Mouse (Mus musculus): ENCODE measurements around the gene Tmem106c.

The Tmem106c gene

DNA sequence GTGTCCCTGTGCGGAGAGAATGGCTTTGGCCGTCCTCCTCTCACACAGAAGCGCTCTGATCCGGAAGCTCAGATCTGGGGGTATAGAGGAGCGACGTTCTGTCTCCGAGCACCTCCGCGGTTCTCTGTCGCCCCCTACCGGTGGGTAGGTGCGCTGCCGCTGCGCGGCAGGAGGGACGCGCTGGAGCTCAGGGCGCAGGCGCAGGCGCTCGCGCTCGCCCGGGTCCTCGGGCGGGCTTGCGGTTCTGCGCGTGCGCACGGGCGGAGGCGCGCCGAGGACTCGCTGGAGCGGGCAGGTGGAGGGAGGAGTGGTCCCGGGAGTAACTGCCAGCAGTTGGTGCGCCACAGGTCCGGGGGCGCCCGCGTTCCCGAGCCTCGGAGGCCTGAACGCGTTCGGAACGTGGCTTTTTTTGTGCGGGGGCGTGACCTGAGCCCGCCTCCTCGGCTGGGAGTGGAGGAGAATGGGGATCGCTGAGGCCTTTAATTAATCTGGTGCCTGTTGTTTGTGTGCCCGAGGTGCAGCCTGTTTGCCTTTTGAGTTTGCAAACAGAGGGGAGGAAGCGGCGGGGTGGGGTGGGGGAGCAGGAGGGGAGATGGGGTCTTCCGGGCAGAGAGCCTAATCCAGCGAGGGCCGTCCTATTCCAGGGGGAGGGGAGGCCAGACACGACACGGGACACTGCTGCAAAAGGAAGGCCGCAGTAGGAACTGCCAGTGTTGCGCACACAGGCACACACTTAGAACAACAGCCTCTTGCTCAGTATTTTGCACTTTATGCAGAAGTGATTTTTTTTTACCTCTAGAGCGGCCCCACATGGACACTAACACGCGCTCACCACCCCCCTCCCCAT, at the start of gene Tmem106c:
TSS of gene Tmem106c (plus strand) at position 212 of the 847 bp plus-strand sequence.
- peak; percentile 95 for DNase-seq (ENCODE audit: low read depth, low spot score)

DNA sequence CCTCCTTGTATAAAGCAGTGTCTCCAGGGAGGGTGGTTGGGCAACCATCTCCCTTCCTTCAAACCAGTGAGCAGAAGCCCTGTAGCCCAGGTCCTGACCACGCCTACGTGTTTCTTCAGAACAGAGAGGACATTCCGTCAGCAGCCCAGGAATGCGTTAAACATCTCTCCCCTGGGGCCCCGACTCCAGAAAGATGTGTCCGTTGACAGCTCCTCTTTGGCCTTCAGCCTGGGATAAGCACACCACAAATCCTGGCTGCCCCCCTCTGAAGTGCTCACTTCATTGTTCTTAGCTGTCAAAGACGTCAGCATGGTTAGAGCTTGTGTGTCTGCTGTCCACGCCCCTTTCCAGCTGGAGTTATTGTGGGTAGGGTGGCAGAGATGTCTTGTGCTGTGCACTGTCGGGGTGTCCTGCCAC, 49.7 kb upstream of the Tmem106c start:
- DNase-seq (ENCODE audit: low read depth, low spot score), result no peak

DNA sequence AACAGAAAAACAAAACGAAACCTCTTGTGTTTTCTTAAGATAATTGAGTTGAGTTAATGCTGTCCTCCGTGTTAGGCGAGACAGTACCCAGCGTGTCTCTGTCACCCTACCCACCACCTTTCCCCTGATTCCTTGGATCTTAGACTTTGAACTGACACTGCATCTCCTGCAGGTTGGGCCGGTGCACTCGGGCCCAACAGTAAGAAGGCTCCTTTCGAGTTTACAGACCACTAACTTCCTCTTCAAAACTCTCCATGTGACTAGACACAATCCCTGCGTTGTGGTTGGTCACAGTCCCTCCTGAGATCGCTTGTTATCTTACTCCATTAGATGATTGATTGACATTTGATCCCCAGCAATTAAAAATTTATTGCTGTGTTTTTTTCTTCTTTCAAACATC, 46.0 kb upstream of the Tmem106c start:
- no peak for DNase-seq (ENCODE audit: low read depth, low spot score)

DNA sequence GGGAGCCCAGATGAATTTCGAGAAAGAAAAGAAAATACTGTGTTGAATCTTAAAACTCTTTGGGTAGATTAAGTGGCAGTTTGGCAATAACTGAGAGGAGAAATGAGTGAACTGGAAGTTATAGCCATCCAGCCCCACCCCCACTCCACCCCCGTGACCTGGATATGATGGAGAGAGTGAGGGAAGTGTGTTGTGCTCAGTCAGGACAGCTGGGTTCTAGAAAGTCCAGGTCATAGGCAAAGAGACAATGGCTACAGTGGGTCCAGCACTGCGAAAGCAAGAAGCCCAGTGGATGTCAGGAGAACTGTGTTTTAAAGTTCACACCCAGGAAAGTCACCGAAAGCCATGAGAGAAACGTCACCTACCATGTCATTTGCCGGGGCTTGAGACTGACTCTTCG, 44.8 kb upstream of the Tmem106c start:
- DNase-seq (ENCODE audit: low read depth, low spot score), result no peak

- DNase-seq (ENCODE audit: low read depth, low spot score), result no peak
Measured at GRCm38 (mm10) chr15:97920306-97920705, 43.7 kb upstream of the Tmem106c start.

DNA sequence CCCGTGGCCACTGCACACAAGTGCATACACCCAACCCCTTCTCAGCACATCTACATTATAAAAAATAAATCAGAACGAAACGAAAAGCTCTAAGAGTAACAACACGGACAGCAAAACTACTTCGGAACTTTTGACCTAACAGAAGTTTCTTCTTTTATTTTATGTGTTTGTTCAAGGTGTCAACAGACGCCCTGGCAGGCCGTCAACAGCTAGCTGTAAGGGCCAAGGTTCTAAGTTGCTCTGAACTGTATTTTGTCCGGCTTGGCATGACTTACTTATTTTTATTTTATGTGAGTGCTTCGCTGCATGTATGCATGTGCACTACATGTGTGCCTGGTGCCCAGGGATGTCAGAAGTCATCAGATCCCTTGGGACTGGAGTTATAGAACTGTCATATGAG, 42.2 kb upstream of the Tmem106c start:
- DNase-seq (ENCODE audit: low read depth, low spot score), result no peak

DNA sequence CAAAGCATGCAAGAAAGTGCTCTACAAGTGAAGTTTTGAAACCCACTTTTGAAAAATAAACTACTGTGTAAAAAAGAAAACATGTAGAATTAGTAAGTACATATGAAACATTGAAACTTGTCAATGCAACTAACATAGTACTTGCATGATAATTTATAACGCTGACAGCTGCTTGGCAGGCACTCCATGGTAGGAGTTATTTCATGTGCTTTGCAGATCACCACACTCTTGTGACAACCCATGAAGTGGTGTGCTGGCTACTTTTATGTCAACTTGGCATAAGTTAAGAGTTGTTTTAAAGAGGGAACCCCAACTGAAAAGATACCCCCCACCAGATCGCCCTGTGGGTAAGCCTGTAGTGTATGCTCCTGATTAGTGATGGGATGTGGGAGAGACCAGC, 41.6 kb upstream of the Tmem106c start:
- no peak for DNase-seq (ENCODE audit: low read depth, low spot score)

DNA sequence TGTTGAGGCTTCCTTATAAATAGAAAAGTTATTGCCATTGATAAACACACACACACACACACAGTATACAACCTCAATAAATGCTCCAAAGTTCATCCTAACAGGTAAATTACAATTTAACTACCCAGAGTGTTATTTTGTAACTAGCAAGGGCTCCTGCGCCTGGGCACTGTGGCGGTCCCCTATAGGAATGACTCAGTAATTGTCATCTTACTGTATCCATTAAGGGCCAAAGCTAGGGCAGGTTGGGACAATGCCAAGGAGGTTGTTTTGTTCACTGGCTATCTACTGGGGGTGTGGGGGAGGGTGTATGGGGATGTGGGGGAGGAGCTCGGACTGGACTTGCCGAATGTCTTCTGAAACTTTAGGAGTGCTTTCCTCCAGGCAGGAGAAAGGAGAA, 37.0 kb upstream of the Tmem106c start:
- DNase-seq (ENCODE audit: low read depth, low spot score), result no peak

- peak; percentile 15 for DNase-seq (ENCODE audit: low read depth, low spot score)
Measured at GRCm38 (mm10) chr15:97927821-97928220, 36.2 kb upstream of the Tmem106c start.

DNA sequence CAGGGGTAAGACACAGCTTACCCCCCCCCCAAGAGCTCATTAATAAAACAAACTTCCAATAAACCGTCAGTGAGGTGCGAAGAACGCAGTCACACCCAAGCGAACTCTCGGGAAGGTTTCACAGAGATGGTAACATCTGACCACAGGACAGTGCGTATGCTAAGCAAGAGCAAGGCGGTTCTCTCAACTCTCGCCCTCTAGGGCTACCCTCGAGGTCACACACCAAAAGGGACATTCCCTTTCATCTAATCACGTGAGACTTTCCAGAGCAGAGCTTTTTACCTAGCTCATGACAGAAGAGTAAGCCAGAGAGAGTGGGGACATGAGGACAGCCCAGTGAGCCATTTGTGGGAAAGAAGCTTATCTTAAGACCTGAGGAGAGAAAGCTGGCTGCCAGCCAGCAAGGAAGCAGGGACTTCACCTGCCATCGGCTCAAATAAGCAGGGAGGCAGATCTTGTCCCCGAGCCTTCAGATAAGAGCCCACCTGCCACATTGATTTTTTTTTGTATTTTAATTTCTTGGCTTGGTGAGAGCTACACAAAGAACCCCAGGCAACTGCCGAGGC, 34.7 kb upstream of the Tmem106c start:
- DNase-seq (ENCODE audit: low read depth, low spot score), result no peak

DNA sequence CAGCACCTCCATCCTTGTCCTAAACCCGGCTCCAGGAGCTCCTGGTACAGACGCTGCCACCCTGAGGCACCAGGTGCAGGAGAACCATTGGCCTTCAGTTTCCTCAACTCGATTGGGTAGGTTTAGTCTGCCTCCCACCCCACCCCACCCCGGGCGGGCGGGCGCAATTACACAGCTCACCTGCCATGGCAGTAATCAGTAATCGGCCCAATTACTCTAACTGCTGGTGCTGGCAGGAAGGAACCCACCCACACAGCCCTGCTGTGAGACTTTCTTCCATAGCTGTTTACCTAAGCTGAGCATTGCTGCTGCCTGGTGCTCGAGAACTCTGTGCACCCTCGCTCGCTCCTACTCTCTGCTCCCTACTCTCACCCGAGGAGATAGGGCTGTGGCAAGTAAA, 31.6 kb upstream of the Tmem106c start:
- DNase-seq (ENCODE audit: low read depth, low spot score), result peak; percentile 54

DNA sequence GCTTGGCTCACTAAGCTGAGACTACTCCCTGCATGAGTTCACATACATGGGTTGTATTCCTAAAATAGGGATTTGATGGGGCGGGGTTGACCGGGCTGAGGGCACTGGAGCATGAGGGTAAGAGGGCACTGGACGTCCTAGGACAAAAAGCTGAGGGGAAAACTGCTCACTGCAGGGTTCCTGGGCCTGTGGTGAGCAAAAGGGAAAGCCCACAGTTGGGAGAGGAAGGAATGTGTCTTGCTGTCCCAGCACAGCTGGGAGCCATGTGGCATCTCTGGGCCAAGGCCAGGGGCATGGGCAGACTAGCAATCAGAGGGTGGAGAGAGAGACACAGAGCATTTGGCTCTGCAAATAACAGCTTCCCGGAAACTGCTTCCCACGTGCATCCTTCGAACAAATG, 25.4 kb upstream of the Tmem106c start:
- DNase-seq (ENCODE audit: low read depth, low spot score), result peak; percentile 30

DNA sequence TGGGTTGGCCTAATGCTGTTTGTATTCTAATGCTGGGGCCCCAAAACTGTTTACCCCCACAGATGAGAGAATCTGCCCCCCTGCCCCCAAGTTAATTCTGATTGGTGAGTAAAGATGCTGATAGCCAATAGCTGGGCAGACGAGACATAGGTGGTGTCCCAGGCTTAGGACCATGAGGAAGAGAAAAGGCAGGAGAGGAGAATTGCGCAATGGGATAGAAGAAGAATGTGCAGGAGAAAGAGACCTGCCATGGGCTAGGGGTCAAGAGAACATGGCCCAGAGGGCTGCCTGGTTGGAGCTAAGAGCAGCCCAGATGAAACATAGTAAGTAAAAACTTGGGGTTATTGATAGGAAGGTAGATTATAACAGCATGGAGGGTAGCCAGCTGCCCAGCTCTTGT, 23.9 kb upstream of the Tmem106c start:
- DNase-seq (ENCODE audit: low read depth, low spot score), result no peak

GRCm38 (mm10) chr15:97941306-97941705, 22.7 kb upstream of the Tmem106c start:
- DNase-seq (ENCODE audit: low read depth, low spot score), result no peak

DNA sequence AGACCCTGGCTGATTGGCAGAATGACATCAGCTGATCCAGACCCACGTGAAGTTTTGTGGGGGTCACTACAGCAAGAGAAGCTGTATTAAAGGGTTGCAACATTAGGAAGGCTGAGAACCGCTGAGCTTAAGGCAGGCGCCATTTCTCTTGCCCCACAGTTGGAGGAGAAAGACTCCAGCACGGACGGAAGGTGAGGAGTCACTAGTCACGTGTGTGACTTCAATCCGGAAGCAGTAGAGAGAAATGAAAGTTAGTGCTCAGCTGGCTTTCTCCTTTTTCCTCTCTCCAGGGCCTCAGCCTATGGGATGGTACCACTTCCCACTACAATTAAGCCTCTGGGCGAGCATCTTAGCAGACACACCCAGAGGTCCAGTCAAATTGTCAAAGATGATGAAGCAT, 21.5 kb upstream of the Tmem106c start:
- no peak for DNase-seq (ENCODE audit: low read depth, low spot score)

DNA sequence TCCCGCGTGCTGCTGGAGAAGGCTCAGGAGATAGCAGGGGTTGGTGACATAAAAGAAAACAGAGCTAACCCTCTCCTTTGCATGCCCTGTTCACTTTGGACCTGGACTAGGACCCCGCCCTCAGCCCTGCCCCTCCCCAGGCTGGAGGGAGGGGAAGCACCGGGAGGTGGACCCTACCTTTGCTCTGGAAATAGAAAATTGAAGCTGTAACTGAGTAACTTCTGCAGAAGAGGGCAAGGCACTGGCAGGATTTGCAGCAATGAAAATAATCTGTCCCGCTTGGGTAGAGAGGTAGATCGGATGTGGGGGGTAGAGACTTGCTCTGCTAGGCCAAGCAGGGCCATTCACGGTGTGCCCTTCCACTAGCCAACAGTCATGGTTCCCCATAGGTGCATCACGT, 20.6 kb upstream of the Tmem106c start:
- DNase-seq (ENCODE audit: low read depth, low spot score), result no peak

- DNase-seq (ENCODE audit: low read depth, low spot score), result no peak
Measured at GRCm38 (mm10) chr15:97944919-97945574, 19.0 kb upstream of the Tmem106c start.

GRCm38 (mm10) chr15:97945656-97946315, 18.2 kb upstream of the Tmem106c start:
- no peak for DNase-seq (ENCODE audit: low read depth, low spot score)

- DNase-seq (ENCODE audit: low read depth, low spot score), result no peak
Measured at GRCm38 (mm10) chr15:97948720-97949119, 15.3 kb upstream of the Tmem106c start.

GRCm38 (mm10) chr15:97949706-97950105, 14.3 kb upstream of the Tmem106c start:
- no peak for DNase-seq (ENCODE audit: low read depth, low spot score)

- peak; percentile 62 for DNase-seq (ENCODE audit: low read depth, low spot score)
Measured at GRCm38 (mm10) chr15:97950240-97950639, 13.8 kb upstream of the Tmem106c start.

Measured in brain, adult 2 months (tissue).